8 mouse cellular contexts compared by ENCODE assay signal in the genomic region with DNA sequence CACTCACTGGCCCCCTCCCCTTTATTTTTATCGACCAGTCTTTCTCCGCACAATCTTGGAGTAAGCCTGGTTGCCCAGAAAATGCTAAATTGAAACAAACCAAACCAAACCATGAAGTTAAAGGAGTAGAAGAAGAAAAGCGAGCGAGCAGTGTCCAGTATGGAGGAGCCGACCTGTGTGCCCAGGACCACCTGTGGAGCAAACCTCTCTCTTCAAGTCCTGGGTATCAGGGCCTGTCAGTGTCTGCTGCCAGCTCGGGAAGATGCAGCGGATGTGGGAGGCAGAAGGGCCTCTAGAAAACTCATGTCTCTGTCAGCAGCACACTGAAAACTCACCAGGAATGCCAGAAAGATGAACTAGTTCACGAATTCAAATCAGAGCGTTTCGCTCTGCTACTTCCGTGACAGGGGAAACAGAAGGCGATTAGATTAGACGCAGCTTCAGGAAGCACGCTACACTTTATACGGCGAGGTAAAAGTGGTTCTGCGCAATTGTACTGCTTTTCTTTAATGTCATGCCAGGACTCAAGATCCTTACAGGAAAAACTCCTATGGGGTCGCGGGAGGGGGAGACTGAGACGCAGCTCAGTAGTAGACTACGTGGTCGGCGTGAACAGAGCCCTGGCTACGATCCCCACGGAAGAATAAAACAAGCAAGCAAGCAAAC. TPM values are rescaled to one million over a fixed set of nuclear protein-coding genes. Genes with fewer than 3 reads are reported as not detected.
DNase-seq lines count a peak whose midpoint lies in the region; ATAC-seq lines count a peak whose summit lies in the region.

No protein-coding gene starts in this region.

- ATAC-seq in cerebellum, adult (ENCODE audit: insufficient number of reproducible peaks, low FRiP score, low TSS enrichment) = no peak
- no peak for ATAC-seq in embryonic facial prominence, embryonic 11.5 days (replicated peaks; ENCODE audit: insufficient number of reproducible peaks, low FRiP score, low TSS enrichment, low read depth)
- no peak for ATAC-seq in hindbrain, embryonic 15.5 days (ENCODE audit: low FRiP score, low read depth)
- ATAC-seq in megakaryocyte, adult 5-6 weeks (ENCODE audit: poor library complexity, severe bottlenecking) = peak; percentile 34; the same call in 1 of the 2 replicates

- H3K27me3 ChIP-seq in embryonic facial prominence, embryonic 11.5 days (ENCODE audit: control insufficient read depth, insufficient read depth, low read length) = peaks cover 7% of the 10 kb centered on the region; the same call in 1 of the 2 replicates
- H3K27me3 ChIP-seq in hindbrain, embryonic 15.5 days = peaks cover 12% of the 10 kb centered on the region

- H3K4me1 ChIP-seq in embryonic facial prominence, embryonic 11.5 days (ENCODE audit: control insufficient read depth, insufficient read depth, low read length) = peaks cover 4% of the 10 kb centered on the region; the same call in 1 of the 2 replicates
- H3K4me1 ChIP-seq in hindbrain, embryonic 15.5 days (replicated peaks) = peaks cover 46% of the 10 kb centered on the region

- peak; percentile 39 to 56 for DNase-seq in cerebellum, postnatal 10 days
- DNase-seq in 416B (ENCODE audit: low read depth) = peak; percentile 40
- DNase-seq in embryonic facial prominence, embryonic 11.5 days (ENCODE audit: low spot score) = peak; percentile 45
- peak; percentile 24 for DNase-seq in thymus, postnatal 14 days
- no peak for DNase-seq in gastrocnemius, postnatal 36 days

- H3K9me3 ChIP-seq in embryonic facial prominence, embryonic 11.5 days (replicated peaks; ENCODE audit: control insufficient read depth, low read length) = no peaks in the 10 kb centered on the region
- H3K9me3 ChIP-seq in hindbrain, embryonic 15.5 days = no peaks in the 10 kb centered on the region

- peak overlapping the region; percentile 32 for H3K4me3 ChIP-seq in embryonic facial prominence, embryonic 11.5 days (ENCODE audit: low read depth, low read length)
- peak overlapping the region; percentile 38 for H3K4me3 ChIP-seq in hindbrain, embryonic 15.5 days

- H3K9ac ChIP-seq in embryonic facial prominence, embryonic 11.5 days (replicated peaks; ENCODE audit: low read length) = peak overlapping the region; percentile 48
- peak overlapping the region; percentile 26; the same call in 1 of the 2 replicates for H3K9ac ChIP-seq in hindbrain, embryonic 15.5 days

- H3K36me3 ChIP-seq in embryonic facial prominence, embryonic 11.5 days (replicated peaks; ENCODE audit: control insufficient read depth, insufficient read depth, low read depth, low read length) = no peaks in the 10 kb centered on the region
- no peaks in the 10 kb centered on the region for H3K36me3 ChIP-seq in hindbrain, embryonic 15.5 days

- 4% methylated on average over 25 of the region's 25 CpGs for WGBS in embryonic facial prominence, embryonic 11.5 days
- 3% methylated on average over 25 of the region's 25 CpGs for WGBS in hindbrain, embryonic 15.5 days

- intact Hi-C loops in gastrocnemius, postnatal 36 days (cut with DNase I) = no loop called here

- H3K27ac ChIP-seq in embryonic facial prominence, embryonic 11.5 days (replicated peaks; ENCODE audit: low read depth, low read length) = no peak overlapping the region; the same call in 1 of the 2 replicates
- peak overlapping the region; percentile 62; the same call in 1 of the 2 replicates for H3K27ac ChIP-seq in hindbrain, embryonic 15.5 days (replicated peaks)

- H3K4me2 ChIP-seq in embryonic facial prominence, embryonic 11.5 days (ENCODE audit: low read depth, low read length) = peak overlapping the region; percentile 92
- peak overlapping the region; percentile 89 for H3K4me2 ChIP-seq in hindbrain, embryonic 15.5 days

RNA-seq across cellular contexts. Expression of a gene that starts 45.2 kb away (rescaled TPM):
- 22.1 and 22.8 TPM in 2 replicates for polyA plus RNA-seq in embryonic facial prominence, embryonic 11.5 days (2014; fragmentation: Nextera tagmentation; extraction: Ambion mirVana)
- 16.6 and 17.3 TPM in 2 replicates for polyA plus RNA-seq in hindbrain, embryonic 15.5 days (2015; fragmentation: Nextera tagmentation; extraction: Ambion mirVana)
- 21.9 and 25.6 TPM in 2 replicates for total RNA-seq in megakaryocyte, adult 5-6 weeks (2015)
- total RNA-seq in megakaryocyte, adult 5-6 weeks (2017) = 12.9 and 18.1 TPM in 2 replicates
- total RNA-seq in gastrocnemius, postnatal 36 days (2021) = 1 to 10 TPM; 6.4 to 7.9 TPM

Comparison
In these comparisons a context has a peak if more than half of its experiments do, and no peak if none do; other contexts are left out.
1. DNase-seq: peak in cerebellum, postnatal 10 days (2 of 2), 416B (single experiment), embryonic facial prominence, embryonic 11.5 days (single experiment) and thymus, postnatal 14 days (single experiment); none in gastrocnemius, postnatal 36 days (0 of 2).